Mouse (Mus musculus): Measurements from ENCODE around the gene Amotl1. TPM values are rescaled to one million over a fixed set of nuclear protein-coding genes. Genes with fewer than 3 reads are reported as not detected.

Gene Amotl1
- polyA plus RNA-seq (2014; fragmentation: Illumina TruSeq; extraction: RNeasy Lipid Tissue Mini Kit (QIAGEN cat#74804)): 20.6 TPM

DNA sequence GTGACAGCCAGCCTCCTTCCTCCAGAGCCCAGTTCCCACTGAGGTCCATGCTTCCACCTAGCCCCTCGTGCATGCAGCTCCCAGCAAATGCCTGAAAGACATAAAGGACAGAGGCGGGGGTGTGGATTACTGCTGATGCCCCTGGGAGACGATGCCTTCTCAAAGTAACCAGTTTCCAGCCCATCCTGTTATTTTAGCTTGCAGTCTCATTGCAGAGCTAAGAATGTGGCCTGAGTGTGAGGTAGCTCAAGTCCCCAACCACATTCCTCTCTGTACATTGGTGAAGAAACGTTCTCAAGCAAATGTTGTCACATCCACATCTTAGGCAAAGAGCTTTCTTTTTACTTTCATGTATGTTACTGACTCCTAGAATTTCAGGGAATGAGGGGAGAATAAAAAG, at the start of gene Amotl1:
TSS of gene Amotl1 (minus strand) at position 101 of the 400 bp plus-strand sequence.

GRCm38 (mm10) chr9:14500023-14500915, 144.6 kb downstream of the Amotl1 start, which contains the start of the genes Kdm4d and Cwc15:
TSS of gene Kdm4d (minus strand) at chr9:14500482.
TSS of gene Cwc15 (plus strand) at chr9:14500617.

Other genes starting within 250 kb of the Amotl1 start
- 0.31 TPM for gene Kdm4d, start 144.6 kb downstream of the Amotl1 start, polyA plus RNA-seq (2014; fragmentation: Illumina TruSeq; extraction: RNeasy Lipid Tissue Mini Kit (QIAGEN cat#74804))
- 296 TPM for gene Cwc15, start 144.4 kb downstream of the Amotl1 start, polyA plus RNA-seq (2014; fragmentation: Illumina TruSeq; extraction: RNeasy Lipid Tissue Mini Kit (QIAGEN cat#74804))
- 0.43 TPM for gene Piwil4, start 95.7 kb upstream of the Amotl1 start, polyA plus RNA-seq (2014; fragmentation: Illumina TruSeq; extraction: RNeasy Lipid Tissue Mini Kit (QIAGEN cat#74804))
- 3.5 TPM for gene Fut4, start 107.3 kb upstream of the Amotl1 start, polyA plus RNA-seq (2014; fragmentation: Illumina TruSeq; extraction: RNeasy Lipid Tissue Mini Kit (QIAGEN cat#74804))
- 1.9 TPM for gene 1700012B09Rik, start 126.0 kb upstream of the Amotl1 start, polyA plus RNA-seq (2014; fragmentation: Illumina TruSeq; extraction: RNeasy Lipid Tissue Mini Kit (QIAGEN cat#74804))
- 82.6 TPM for gene Mre11a, start 139.6 kb upstream of the Amotl1 start, polyA plus RNA-seq (2014; fragmentation: Illumina TruSeq; extraction: RNeasy Lipid Tissue Mini Kit (QIAGEN cat#74804))
- gene Ankrd49, start 139.8 kb upstream of the Amotl1 start, polyA plus RNA-seq (2014; fragmentation: Illumina TruSeq; extraction: RNeasy Lipid Tissue Mini Kit (QIAGEN cat#74804)): 61.9 TPM
- gene Gpr83, start 215.2 kb upstream of the Amotl1 start, polyA plus RNA-seq (2014; fragmentation: Illumina TruSeq; extraction: RNeasy Lipid Tissue Mini Kit (QIAGEN cat#74804)): 1.3 TPM

All from ovary, adult 10 weeks (tissue).